Mouse (Mus musculus) B cell, adult 2 months (primary cell): Measurements from ENCODE around the gene Zranb3.
"Not testable (repeated sequence)": the region's sequence is repeated elsewhere in the genome, so short reads cannot be mapped to it uniquely, and the experiment has no call there.

Experiments
- DNase-seq, 2 experiments: peaks; one replicate each; pipeline ENCODE4 v3.0.0; 2022

Zranb3 gene

DNA sequence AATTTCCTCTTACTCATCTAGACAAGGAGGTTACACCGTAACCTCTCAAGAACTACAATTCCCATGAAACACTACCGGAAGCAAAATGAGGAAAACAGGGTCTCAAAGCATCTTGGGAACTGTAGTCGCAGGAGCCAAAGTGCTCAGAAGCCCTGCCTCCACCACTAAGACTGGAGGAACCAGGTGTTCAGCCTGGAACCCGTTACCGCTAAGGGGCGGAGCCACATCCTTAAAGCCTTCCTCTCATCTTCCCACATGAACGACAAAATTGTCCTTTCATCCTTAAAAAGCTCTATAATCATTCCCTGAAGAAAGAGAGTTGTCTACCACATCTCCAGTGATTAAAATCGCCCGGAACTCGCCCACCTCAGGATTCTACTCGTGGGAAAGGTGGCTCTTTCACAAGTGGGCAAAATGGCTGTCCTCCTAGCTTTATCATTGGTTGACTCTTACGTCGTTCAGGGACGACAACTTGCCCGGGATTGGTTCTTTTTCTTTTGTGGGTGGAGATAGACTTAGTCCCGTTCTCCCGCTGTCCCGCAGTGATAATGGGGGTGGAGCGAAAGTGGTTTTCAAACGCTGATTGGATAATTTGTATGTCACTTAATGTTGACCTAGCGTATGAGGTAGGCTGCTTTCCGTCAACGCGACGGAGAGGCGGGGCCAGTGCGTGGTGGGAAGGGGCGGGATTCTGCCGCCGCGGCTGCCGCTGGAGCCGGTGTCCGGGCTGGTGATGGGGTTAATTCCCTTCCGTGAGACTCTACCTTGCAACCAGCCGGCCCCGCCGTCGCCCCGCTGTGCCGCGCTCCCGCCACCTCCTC lies at the start of gene Zranb3, which contains the start of gene R3hdm1:
Zranb3 (minus strand) TSS at position 407 of the 821 bp plus-strand sequence.
R3hdm1 (plus strand) TSS at position 661 of the 821 bp plus-strand sequence.
- DNase-seq: peak; percentile 94 to 96

DNA sequence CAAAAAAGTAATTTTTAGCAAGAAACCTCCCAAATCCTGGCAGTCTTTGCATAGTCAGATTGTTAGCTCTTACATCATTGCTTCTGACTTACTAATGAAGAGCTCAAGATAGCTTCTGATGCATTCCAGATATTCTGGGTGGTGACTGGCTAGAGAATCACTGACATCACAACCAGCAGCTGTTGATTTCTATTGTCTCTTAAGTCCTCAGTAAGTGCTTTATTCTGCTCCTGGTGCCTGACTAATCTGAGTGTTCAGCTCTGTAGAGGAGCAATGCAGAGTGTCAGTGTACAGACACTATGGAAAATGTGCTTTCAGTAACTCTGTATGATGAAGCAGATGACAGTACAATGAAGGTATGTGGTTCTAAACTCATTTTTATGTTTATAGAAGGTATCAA lies 38.9 kb upstream of the Zranb3 start:
- no peak for DNase-seq

GRCm38 (mm10) chr1:128141039-128141438 lies 38.2 kb upstream of the Zranb3 start:
- DNase-seq: no peak

DNA sequence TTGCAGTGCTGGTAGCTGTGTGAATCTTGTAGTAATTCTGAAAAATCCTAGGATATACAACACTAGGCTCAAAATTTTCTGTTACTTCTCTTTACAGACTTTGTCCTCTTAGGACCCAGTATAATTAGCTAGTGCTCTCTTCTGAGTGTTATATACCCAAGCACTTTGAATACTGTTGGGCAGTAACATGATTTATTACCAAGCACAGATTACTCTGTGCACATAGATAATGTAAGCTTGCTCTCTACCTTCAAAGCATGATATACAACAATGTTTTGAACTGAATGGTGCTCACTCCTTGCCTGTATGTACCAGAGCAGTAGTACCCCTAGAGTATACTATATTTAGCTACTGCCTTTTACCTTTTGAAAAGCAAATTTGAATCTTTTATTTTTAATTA lies 33.4 kb upstream of the Zranb3 start:
- DNase-seq: not testable (repeated sequence)

DNA sequence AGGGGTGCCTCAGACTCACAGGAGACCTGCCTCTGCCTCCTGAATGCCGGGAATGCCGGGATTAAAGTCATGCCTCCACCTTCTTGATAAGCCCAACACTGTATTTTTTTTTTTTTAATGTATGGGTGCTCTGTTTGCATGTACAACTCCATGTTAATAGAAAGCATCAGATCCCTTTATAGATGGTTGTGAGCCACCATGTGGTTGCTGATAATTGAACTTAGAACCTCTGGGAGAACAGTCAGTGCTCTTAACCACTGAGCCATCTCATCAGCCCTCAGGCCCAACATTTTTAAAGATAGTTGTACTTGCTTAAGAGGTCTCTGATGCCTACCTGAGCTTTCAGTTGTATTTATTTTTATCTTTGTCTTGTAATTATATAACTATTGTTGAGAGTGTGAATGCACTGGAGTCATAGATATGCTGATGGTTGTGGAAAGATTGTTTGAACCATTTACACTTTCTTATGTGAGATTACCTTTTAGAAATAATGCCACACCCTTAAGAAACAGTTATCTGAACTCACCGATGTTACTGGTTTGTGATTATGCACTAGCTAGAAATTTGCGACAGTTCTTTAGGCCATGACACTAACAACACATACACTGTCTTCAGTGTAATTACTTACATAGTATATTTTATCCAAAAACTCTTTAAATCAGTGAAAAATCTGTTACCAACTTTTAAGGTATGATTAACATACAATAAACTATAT lies 18.2 kb upstream of the Zranb3 start:
- DNase-seq: no peak

- DNase-seq: peak in 1 of 2 experiments; percentile 68
Measured at GRCm38 (mm10) chr1:128103520-128104088, 757 bp upstream of the Zranb3 start.

- DNase-seq: no peak
Measured at GRCm38 (mm10) chr1:128102251-128102640, 601 bp downstream of the Zranb3 start.

DNA sequence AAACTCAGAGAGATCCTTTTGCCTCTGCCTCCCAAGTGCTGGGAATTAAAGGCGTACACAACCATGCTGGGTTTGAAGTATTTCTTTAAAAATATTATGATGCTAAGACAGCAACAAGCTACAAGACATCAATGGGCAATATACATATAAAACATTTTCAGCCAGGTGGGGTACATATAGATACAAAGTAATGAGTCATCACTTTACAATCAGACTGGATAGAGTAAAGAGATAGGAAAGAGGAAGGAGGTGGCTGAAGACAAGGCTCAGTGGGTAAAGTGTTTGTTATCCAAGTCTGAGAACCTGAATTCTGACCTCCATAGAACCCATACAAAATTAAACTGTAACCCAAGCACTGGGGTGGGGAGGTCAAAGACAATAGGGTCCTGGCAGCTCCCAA lies 4.5 kb downstream of the Zranb3 start:
- DNase-seq: no peak

GRCm38 (mm10) chr1:128094686-128095085 lies 8.2 kb downstream of the Zranb3 start:
- no peak for DNase-seq

DNA sequence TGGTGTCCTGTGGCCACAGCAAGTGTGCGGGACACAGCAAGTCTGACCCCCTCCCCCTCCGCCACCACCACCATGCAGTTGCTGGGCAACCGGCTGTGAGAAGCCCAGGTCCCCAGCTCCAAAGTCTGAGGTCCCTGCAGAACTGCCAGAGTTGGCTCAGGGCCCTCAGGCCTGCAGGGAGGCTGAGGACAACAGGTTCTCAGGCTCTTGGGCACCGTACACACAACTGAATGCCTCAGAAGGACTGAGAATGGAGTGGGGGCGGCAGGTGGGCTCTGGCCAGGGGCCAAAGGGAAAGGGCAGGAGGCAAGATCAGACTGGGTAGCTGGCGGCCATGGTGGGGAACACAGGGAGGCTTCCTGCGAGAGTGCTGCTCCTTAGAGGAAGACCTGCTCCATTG lies 20.0 kb downstream of the Zranb3 start:
- DNase-seq: no peak

- no peak for DNase-seq
Measured at GRCm38 (mm10) chr1:128081873-128082272, 21.0 kb downstream of the Zranb3 start.

DNA sequence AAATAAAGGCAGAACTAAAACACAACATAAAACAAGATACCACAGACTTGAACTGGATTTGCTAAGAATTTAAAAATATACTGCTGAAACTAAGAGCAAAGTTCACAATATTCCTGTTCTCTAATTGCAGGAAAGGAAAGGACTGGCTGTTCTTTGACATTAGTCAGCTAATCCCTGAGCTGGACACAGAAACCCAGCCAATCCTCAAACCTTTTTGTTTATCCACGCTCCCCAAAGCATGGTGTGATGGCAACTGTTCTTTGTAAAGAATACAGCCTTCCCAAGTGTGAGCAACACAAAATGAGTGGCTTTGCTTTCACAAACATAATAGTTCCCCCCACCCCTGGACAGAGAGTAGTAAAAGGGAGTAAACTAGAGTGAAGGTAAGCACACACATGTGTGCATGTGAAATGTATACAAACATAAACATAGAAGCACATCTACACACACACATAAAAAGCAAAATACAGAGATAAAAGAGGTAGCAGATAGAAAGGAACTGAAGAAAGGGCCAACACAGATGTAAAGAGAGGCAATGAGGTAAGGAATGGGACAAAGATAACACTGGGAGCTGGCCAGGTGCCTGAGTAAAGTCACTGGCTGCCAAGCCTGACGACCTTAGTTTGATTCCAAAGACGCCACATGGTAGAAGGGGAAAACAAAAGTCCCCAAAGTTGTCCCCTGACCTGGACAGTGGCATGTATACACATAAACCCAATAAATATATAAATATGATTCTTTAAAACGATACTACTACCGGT lies 21.7 kb downstream of the Zranb3 start:
- DNase-seq: no peak

GRCm38 (mm10) chr1:128078646-128079045 lies 24.2 kb downstream of the Zranb3 start:
- DNase-seq: no peak

- DNase-seq: no peak
Measured at GRCm38 (mm10) chr1:128077788-128078187, 25.1 kb downstream of the Zranb3 start.

DNA sequence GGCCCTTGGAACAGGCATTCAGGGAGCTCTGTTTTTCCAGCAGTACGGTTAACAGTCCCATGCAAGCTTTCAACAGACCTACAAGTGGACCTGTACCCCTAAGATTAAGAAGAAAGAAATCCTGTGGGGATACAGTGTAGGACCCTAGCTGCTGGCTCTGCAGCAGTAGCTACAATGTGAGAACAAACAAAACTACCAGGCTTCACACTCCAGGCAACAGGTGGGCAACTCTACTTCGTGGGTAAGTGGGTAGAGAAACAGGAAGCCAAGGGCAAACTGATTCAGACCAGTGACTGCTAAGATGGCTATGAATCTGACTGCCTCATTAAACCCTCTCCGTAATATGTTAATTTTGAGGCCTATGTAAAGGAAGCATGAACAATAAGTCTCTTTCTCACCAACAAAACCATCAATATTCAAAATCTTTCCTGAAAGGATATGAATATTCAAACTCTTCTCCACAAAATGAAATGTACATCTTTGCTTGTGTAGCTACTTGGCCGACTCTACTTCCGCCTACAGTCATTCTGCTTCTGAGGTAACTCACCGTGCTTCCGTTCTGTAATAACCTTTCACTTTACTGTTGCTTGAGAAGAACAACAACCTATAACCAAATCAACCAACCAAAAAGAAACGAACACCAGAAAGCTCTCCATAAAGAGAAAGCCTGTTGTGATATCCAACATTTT lies 25.9 kb downstream of the Zranb3 start:
- DNase-seq: peak; percentile 46 to 51

- DNase-seq: no peak
Measured at GRCm38 (mm10) chr1:128073051-128073450, 29.8 kb downstream of the Zranb3 start.

DNA sequence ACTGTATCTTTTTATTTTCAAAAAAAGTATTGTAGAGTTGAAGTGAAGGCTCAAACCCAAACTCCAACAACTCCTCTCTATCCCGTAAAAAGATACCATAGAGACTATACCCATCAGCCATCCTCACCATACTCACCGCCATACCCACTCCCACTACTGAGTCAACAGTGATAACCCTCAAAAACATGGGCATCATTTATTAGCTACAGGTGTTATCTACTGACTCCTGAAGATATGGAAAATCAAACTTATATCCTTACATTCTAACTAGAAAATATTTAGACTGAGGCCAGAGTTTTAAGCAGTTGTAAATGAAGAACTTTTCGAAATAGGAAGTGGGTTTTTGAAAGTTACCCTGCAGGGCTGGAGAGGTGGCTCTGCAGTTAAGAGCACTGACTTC lies 32.8 kb downstream of the Zranb3 start:
- no peak for DNase-seq

GRCm38 (mm10) chr1:128068945-128069397 lies 33.9 kb downstream of the Zranb3 start:
- DNase-seq: no peak

GRCm38 (mm10) chr1:128064716-128065115 lies 38.1 kb downstream of the Zranb3 start:
- no peak for DNase-seq

DNA sequence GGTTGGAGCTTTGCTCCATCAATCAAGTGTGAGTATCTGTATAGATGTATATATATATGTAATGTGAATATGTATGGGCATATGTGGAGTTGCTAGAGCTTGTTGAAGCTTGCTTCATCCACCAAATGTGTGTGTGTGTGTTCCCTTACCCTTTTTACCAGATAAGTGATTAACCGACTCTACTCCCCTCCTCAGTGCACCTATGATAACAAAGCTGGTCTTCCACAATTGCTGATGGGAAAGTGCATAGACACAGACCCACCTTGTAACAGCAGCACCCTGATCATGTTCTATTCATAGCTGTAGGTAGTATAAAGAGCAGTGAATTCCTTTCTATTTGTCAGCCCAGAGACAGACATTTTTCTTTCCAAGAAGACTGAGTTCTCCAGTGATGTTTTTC lies 40.7 kb downstream of the Zranb3 start:
- DNase-seq: no peak

- DNase-seq: no peak
Measured at GRCm38 (mm10) chr1:128061401-128061800, 41.4 kb downstream of the Zranb3 start.

DNA sequence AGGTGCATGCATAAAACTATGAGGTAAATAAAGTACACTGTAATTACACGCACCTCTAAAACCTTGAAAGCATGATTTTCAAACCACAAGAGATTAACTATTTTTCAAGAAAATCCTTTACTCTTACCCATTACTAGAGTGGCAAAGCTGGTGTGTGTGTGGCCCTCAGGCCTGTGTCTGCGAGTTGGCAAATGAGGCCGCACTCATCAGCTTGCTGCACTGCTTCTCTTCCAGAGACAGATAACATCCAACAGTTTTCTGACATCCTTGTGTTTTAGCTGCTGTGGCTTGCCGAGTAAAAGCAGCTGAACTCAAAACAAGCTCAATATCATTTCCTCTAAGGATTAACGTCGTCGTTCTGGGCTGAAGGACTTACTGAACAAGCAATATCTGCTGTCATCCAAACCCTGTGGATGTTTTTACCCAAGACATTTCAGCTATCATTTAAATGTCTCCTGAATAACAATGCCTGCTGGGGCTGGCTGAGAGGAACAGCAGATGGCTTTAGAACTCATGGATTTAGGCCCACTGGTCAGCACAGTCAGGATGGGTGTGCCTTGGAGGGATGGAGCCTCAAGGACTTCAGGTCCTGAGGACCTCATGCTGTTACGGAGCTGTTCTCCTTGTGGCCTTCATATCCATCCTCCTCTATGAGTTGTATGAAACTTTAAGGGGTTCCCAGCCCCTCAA lies 42.0 kb downstream of the Zranb3 start:
- DNase-seq: no peak
